ENCODE assay signal across 8 mouse cellular contexts in the genomic region with DNA sequence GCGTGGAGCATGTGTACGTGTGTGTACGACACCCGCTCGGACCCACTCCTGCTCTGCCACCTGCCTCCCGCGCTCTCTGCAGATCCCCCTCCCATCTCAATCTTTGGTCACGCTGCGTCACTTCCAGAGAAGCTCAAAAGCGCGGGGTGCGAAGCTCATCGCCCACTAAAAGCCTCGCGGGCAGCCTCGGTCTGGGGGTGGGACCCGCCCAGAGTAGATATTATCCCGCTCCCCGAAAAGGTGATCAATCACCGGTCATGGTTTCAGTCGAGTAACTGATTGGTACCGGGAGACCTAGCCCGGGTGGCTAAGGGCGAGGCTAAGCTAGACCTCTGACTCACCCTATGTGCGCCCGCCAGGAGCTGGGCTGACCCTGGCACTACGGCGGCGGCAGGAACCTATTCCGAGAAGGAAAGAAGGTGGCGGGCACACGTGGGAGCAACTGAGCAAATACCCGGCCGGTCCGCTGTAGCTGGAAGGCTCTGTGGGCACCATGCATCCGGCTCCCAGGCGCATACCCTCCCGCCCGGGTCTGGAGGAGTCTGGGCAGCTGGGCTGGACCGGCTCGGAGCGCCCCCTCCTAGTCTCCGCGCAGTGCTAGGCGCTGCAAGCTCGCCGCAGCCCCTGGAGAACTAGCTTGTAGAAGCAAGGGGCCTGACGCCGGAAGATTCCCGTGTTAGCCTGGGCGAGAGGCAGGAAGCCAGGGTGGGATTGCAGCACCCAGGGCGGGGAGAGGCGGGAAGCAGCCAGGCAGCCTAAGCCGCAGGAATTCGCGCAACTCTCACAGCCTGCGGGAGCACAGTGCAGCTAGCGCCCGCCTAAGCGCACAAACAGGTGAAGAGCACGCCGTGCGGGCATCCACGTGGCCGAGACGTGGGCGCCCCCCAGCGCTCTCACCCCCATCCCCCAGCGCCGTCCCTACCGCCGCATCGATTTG. TPM values are rescaled to one million over a fixed set of nuclear protein-coding genes. Genes with fewer than 3 reads are reported as not detected.
DNase-seq lines count a peak whose midpoint lies in the region; ATAC-seq lines count a peak whose summit lies in the region.

No protein-coding gene starts in this region.

- H3K4me2 ChIP-seq in forebrain, embryonic 16.5 days (ENCODE audit: low read length) = peak overlapping the region; percentile 98
- peak overlapping the region; percentile 98 for H3K4me2 ChIP-seq in hindbrain, embryonic 14.5 days (replicated peaks)

- peak; percentile 57 for DNase-seq in hindbrain, embryonic 14.5 days (ENCODE audit: low spot score)
- DNase-seq in left cerebral cortex, postnatal 14 days (ENCODE audit: low spot score in 2 of 2) = peak; percentile 50 to 60
- DNase-seq in right cerebral cortex, postnatal 36 days (ENCODE audit: low spot score in 2 of 2) = peak; percentile 38 to 52

- no peaks in the 10 kb centered on the region for H3K36me3 ChIP-seq in erythroblast, embryonic 14.5 days (ENCODE audit: control insufficient read depth)
- no peaks in the 10 kb centered on the region for H3K36me3 ChIP-seq in forebrain, embryonic 16.5 days (ENCODE audit: control insufficient read depth, insufficient read depth)
- no peaks in the 10 kb centered on the region for H3K36me3 ChIP-seq in hindbrain, embryonic 14.5 days (replicated peaks; ENCODE audit: control insufficient read depth, insufficient read depth)
- H3K36me3 ChIP-seq in megakaryocyte, embryonic 14.5 days (replicated peaks; ENCODE audit: low read length) = no peaks in the 10 kb centered on the region

- H3K27ac ChIP-seq in brown adipose tissue, adult 24 weeks (replicated peaks; ENCODE audit: low read depth, low read length) = peak overlapping the region; percentile 93
- H3K27ac ChIP-seq in forebrain, embryonic 16.5 days (ENCODE audit: low read length) = peak overlapping the region; percentile 52
- H3K27ac ChIP-seq in hindbrain, embryonic 14.5 days = peak overlapping the region; percentile 84

- under 1% methylated on average over 73 of the region's 73 CpGs for WGBS in forebrain, embryonic 16.5 days
- under 1% methylated on average over 70 of the region's 73 CpGs for WGBS in hindbrain, embryonic 14.5 days

- H3K9me3 ChIP-seq in erythroblast, embryonic 14.5 days (ENCODE audit: control insufficient read depth, low read length) = no peaks in the 10 kb centered on the region
- H3K9me3 ChIP-seq in forebrain, embryonic 16.5 days (ENCODE audit: control insufficient read depth, low read length) = no peaks in the 10 kb centered on the region
- H3K9me3 ChIP-seq in hindbrain, embryonic 14.5 days (ENCODE audit: control insufficient read depth, low read length) = no peaks in the 10 kb centered on the region
- no peaks in the 10 kb centered on the region for H3K9me3 ChIP-seq in megakaryocyte, embryonic 14.5 days

- H3K4me3 ChIP-seq in erythroblast, embryonic 14.5 days (replicated peaks) = peak overlapping the region; percentile 2
- peak overlapping the region; percentile 76 for H3K4me3 ChIP-seq in brown adipose tissue, adult 24 weeks (ENCODE audit: insufficient read depth, low read depth, low read length)
- H3K4me3 ChIP-seq in forebrain, embryonic 16.5 days (replicated peaks; ENCODE audit: low read length) = peak overlapping the region; percentile 71
- peak overlapping the region; percentile 52 for H3K4me3 ChIP-seq in hindbrain, embryonic 14.5 days (replicated peaks; ENCODE audit: low read length)
- peak overlapping the region; percentile 89 for H3K4me3 ChIP-seq in megakaryocyte, embryonic 14.5 days (replicated peaks)

- ATAC-seq in erythroblast, adult 5-6 weeks (replicated peaks; ENCODE audit: low FRiP score, poor library complexity, severe bottlenecking) = no peak
- ATAC-seq in forebrain, embryonic 16.5 days = peak; percentile 43
- peak; percentile 49 for ATAC-seq in hindbrain, embryonic 14.5 days (ENCODE audit: low FRiP score)

- H3K9ac ChIP-seq in forebrain, embryonic 16.5 days (replicated peaks; ENCODE audit: low read depth, low read length) = peak overlapping the region; percentile 69
- peak overlapping the region; percentile 75 for H3K9ac ChIP-seq in hindbrain, embryonic 14.5 days

- peaks cover 80% of the 10 kb centered on the region for H3K27me3 ChIP-seq in erythroblast, embryonic 14.5 days (ENCODE audit: control insufficient read depth)
- peaks cover 12% of the 10 kb centered on the region for H3K27me3 ChIP-seq in forebrain, embryonic 16.5 days (replicated peaks; ENCODE audit: control insufficient read depth, insufficient read depth, low read length)
- H3K27me3 ChIP-seq in hindbrain, embryonic 14.5 days (ENCODE audit: control insufficient read depth, insufficient read depth, low read length) = peaks cover 4% of the 10 kb centered on the region
- peaks cover 94% of the 10 kb centered on the region for H3K27me3 ChIP-seq in megakaryocyte, embryonic 14.5 days (replicated peaks)

- intact Hi-C loops in left cerebral cortex, postnatal 14 days (cut with DNase I) = loop anchor here (5.0 kb wide), 2 partner anchors 46 to 221 kb away; no protein-coding TSS in a partner anchor

- no peaks in the 10 kb centered on the region for H3K4me1 ChIP-seq in erythroblast, embryonic 14.5 days (ENCODE audit: control insufficient read depth)
- H3K4me1 ChIP-seq in brown adipose tissue, adult 24 weeks (ENCODE audit: control insufficient read depth, insufficient read depth, insufficient read length, low read length) = peaks cover 26% of the 10 kb centered on the region
- H3K4me1 ChIP-seq in forebrain, embryonic 16.5 days (replicated peaks; ENCODE audit: control insufficient read depth, insufficient read depth, low read length) = peaks cover 43% of the 10 kb centered on the region
- peaks cover 30% of the 10 kb centered on the region for H3K4me1 ChIP-seq in hindbrain, embryonic 14.5 days (replicated peaks; ENCODE audit: control insufficient read depth, insufficient read depth, low read length)
- peaks cover 33% of the 10 kb centered on the region for H3K4me1 ChIP-seq in megakaryocyte, embryonic 14.5 days

RNA-seq across cellular contexts. Expression of gene Nrp2, which starts 3.3 kb away (rescaled TPM):
- polyA plus RNA-seq in erythroblast, embryonic 14.5 days (2012) = 0.01 TPM in 2 replicates
- total RNA-seq in erythroblast, adult 5-6 weeks (2015; ENCODE audit: low replicate concordance) = 0.42 and 0.96 TPM in 2 replicates
- 0.43 and 0.56 TPM in 2 replicates for total RNA-seq in erythroblast, adult 5-6 weeks (2017; ENCODE audit: low replicate concordance)
- 40.3 and 43.2 TPM in 2 replicates for polyA plus RNA-seq in brown adipose tissue, adult 24 weeks (2012; ENCODE audit: insufficient read depth, insufficient read length, missing spikeins)
- 31.1 and 43.9 TPM in 2 replicates for polyA plus RNA-seq in forebrain, embryonic 16.5 days (2015; fragmentation: Nextera tagmentation; extraction: Ambion mirVana)
- 34.1 and 34.5 TPM in 2 replicates for polyA plus RNA-seq in hindbrain, embryonic 14.5 days (2014; fragmentation: Nextera tagmentation; extraction: Ambion mirVana)
- total RNA-seq in left cerebral cortex, postnatal 14 days (2021) = 10 to 100 TPM; 16.9 to 32.7 TPM
- polyA plus RNA-seq in megakaryocyte, embryonic 14.5 days (2012; ENCODE audit: insufficient read depth, low replicate concordance) = 0.39 and 3.2 TPM in 2 replicates

Comparison
In these comparisons a context has a peak if more than half of its experiments do, and no peak if none do; other contexts are left out.
1. H3K4me3 ChIP-seq: peak in every context shown above with its lines; median percentile 89 in megakaryocyte, embryonic 14.5 days; 76 in brown adipose tissue, adult 24 weeks; 71 in forebrain, embryonic 16.5 days; 52 in hindbrain, embryonic 14.5 days; 2 in erythroblast, embryonic 14.5 days.